Mouse (Mus musculus): ENCODE measurements around the gene Edrf1. TPM values are rescaled to one million over a fixed set of nuclear protein-coding genes. Genes with fewer than 3 reads are reported as not detected.

The Edrf1 gene
- polyA plus RNA-seq, 1 experiment: 12.0 TPM

- H3K36me3 ChIP-seq (ENCODE audit: control insufficient read depth, insufficient read depth, low read length): no peaks in the 10 kb centered on the region
- no peak for TF ChIP-seq POLR2A (IDR thresholded peaks at IDR 0.05; ENCODE audit: control insufficient read depth, low read depth, low read length)
- no peak overlapping the region for H3K4me3 ChIP-seq (ENCODE audit: control insufficient read depth, low read depth, low read length)
- H3K27ac ChIP-seq (ENCODE audit: control insufficient read depth, insufficient read depth, low read depth, low read length): no peak overlapping the region
- H3K27me3 ChIP-seq (ENCODE audit: control insufficient read depth, insufficient read depth, low read length): no peaks in the 10 kb centered on the region
- no peaks in the 10 kb centered on the region for H3K4me1 ChIP-seq (ENCODE audit: control insufficient read depth, insufficient read depth, low read length)
These were observed 29.3 kb upstream of the Edrf1 start for GRCm38 (mm10) chr7:133607883-133608575.

DNA sequence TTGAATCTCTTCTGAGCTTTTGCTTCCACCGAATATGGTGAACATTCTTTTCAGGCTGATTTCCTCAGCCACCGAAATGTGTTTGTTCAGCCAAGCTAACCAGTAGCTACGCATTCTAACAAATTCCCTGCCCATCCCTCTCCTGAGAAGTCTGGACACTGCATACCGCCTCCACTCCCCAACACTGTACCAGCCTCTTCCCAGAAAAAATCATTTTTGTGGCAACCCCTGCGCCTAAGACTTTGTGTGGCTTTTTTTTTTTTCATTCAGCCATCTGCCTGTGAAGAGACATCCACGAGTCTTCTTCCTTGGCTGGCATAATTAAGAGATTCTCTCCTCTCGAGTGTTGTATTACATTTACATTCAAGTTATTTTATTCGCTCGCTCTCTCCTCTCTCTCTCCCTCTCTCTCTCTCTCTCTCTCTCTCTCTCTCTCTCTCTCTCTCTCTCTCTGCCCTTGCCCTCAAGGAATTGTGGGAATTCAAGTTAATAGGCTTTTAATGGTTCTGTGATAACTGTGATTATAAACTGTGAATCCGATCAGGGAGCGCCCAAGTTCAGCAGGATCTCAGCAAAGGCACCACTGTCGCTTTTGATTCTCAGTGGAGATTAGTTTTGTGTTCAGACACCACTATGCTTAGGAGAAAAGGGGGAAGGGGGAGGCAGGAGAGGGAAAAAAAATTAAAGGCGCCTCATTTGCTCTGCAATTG lies 28.6 kb upstream of the Edrf1 start:
- no peaks in the 10 kb centered on the region for H3K27me3 ChIP-seq (ENCODE audit: control insufficient read depth, insufficient read depth, low read length)
- H3K36me3 ChIP-seq (ENCODE audit: control insufficient read depth, insufficient read depth, low read length): no peaks in the 10 kb centered on the region
- H3K27ac ChIP-seq (ENCODE audit: control insufficient read depth, insufficient read depth, low read depth, low read length): no peak overlapping the region
- H3K4me1 ChIP-seq (ENCODE audit: control insufficient read depth, insufficient read depth, low read length): no peaks in the 10 kb centered on the region
- TF ChIP-seq CTCF (IDR thresholded peaks at IDR 0.05; ENCODE audit: control insufficient read depth, insufficient read depth, insufficient replicate concordance, low read depth, low read length) (no peak), POLR2A (IDR thresholded peaks at IDR 0.05; ENCODE audit: control insufficient read depth, low read depth, low read length) (no peak)
- H3K4me3 ChIP-seq (ENCODE audit: control insufficient read depth, low read depth, low read length): no peak overlapping the region

DNA sequence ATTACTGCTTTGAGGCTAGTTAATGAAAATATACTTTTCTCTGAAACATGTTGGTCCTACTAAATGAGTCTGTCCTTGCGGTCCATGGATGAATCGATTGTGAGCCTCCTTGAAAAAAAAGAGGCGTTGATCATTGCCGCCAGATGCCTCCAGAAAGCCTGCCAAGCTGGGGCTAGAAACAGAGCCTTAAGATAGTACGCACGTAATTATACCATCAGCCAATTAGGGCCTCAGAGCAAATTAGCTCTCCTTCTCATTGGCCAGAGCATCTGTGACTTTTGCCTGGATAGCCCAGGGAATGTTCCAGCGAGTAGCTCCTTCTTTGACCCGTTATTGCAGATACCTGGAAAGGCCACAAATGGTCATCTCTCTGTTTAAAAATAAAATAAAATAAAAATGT lies 27.8 kb upstream of the Edrf1 start:
- Histone ChIP-seq H3K27ac (ENCODE audit: control insufficient read depth, insufficient read depth, low read depth, low read length) (no peak overlapping the region), H3K4me3 (ENCODE audit: control insufficient read depth, low read depth, low read length) (no peak overlapping the region), H3K4me1 (ENCODE audit: control insufficient read depth, insufficient read depth, low read length) (no peaks in the 10 kb centered on the region), H3K27me3 (ENCODE audit: control insufficient read depth, insufficient read depth, low read length) (no peaks in the 10 kb centered on the region), H3K36me3 (ENCODE audit: control insufficient read depth, insufficient read depth, low read length) (no peaks in the 10 kb centered on the region)
- TF ChIP-seq CTCF (IDR thresholded peaks at IDR 0.05; ENCODE audit: control insufficient read depth, insufficient read depth, insufficient replicate concordance, low read depth, low read length) (no peak), POLR2A (IDR thresholded peaks at IDR 0.05; ENCODE audit: control insufficient read depth, low read depth, low read length) (no peak)

DNA sequence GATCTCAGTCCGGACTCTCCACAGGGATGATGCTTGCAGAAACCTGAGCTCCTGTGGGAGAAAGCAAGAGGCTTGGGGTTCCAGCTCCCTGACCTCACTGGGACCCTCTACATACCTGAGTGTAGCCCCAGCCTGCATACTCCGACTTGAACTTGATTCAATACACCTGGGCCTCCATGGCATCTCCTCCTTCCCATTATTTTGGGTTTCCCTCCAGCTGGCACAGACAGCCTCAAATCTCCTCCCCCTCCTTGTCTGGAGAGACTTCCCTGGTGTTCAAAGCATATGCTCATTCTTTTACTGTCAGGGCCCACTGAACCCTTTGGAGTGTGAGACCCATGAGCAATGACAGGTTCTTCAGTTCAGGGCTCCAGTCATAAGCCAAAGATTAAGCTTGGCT lies 24.4 kb upstream of the Edrf1 start:
- H3K36me3 ChIP-seq (ENCODE audit: control insufficient read depth, insufficient read depth, low read length): no peaks in the 10 kb centered on the region
- H3K4me3 ChIP-seq (ENCODE audit: control insufficient read depth, low read depth, low read length): no peak overlapping the region
- H3K27me3 ChIP-seq (ENCODE audit: control insufficient read depth, insufficient read depth, low read length): no peaks in the 10 kb centered on the region
- TF ChIP-seq CTCF (IDR thresholded peaks at IDR 0.05; ENCODE audit: control insufficient read depth, insufficient read depth, insufficient replicate concordance, low read depth, low read length): no peak
- no peak for TF ChIP-seq POLR2A (IDR thresholded peaks at IDR 0.05; ENCODE audit: control insufficient read depth, low read depth, low read length)
- no peaks in the 10 kb centered on the region for H3K4me1 ChIP-seq (ENCODE audit: control insufficient read depth, insufficient read depth, low read length)
- H3K27ac ChIP-seq (ENCODE audit: control insufficient read depth, insufficient read depth, low read depth, low read length): no peak overlapping the region

- H3K27me3 ChIP-seq (ENCODE audit: control insufficient read depth, insufficient read depth, low read length): no peaks in the 10 kb centered on the region
- H3K27ac ChIP-seq (ENCODE audit: control insufficient read depth, insufficient read depth, low read depth, low read length): no peak overlapping the region
- TF ChIP-seq POLR2A (IDR thresholded peaks at IDR 0.05; ENCODE audit: control insufficient read depth, low read depth, low read length): no peak
- TF ChIP-seq CTCF (IDR thresholded peaks at IDR 0.05; ENCODE audit: control insufficient read depth, insufficient read depth, insufficient replicate concordance, low read depth, low read length): no peak
- H3K4me1 ChIP-seq (ENCODE audit: control insufficient read depth, insufficient read depth, low read length): no peaks in the 10 kb centered on the region
- H3K36me3 ChIP-seq (ENCODE audit: control insufficient read depth, insufficient read depth, low read length): no peaks in the 10 kb centered on the region
- no peak overlapping the region for H3K4me3 ChIP-seq (ENCODE audit: control insufficient read depth, low read depth, low read length)
These were observed 16.6 kb upstream of the Edrf1 start for GRCm38 (mm10) chr7:133620721-133621120.

DNA sequence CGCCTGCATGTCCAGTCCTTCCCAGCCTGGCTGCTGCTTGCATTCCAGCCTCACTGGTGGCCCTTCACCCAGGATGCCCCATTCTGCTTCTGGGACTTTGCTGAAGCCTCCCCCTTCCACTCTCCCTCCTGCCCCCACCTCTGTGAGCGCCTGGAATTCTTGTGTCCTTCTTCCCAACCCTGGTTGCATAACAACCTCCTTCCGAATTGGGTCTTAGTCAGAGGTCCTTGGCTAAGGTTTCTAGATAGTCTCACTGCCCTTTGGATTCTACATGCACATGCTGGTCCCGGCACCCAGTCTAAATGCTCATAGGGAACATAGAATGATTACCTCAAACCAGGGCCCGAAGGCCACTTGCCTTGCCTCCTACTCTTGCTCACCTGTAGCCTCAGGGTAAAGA lies 14.1 kb upstream of the Edrf1 start:
- H3K27ac ChIP-seq (ENCODE audit: control insufficient read depth, insufficient read depth, low read depth, low read length): no peak overlapping the region
- TF ChIP-seq POLR2A (IDR thresholded peaks at IDR 0.05; ENCODE audit: control insufficient read depth, low read depth, low read length) (no peak), CTCF (IDR thresholded peaks at IDR 0.05; ENCODE audit: control insufficient read depth, insufficient read depth, insufficient replicate concordance, low read depth, low read length) (no peak)
- H3K27me3 ChIP-seq (ENCODE audit: control insufficient read depth, insufficient read depth, low read length): no peaks in the 10 kb centered on the region
- H3K36me3 ChIP-seq (ENCODE audit: control insufficient read depth, insufficient read depth, low read length): no peaks in the 10 kb centered on the region
- no peak overlapping the region for H3K4me3 ChIP-seq (ENCODE audit: control insufficient read depth, low read depth, low read length)
- H3K4me1 ChIP-seq (ENCODE audit: control insufficient read depth, insufficient read depth, low read length): no peaks in the 10 kb centered on the region

GRCm38 (mm10) chr7:133627184-133627936 lies 10.0 kb upstream of the Edrf1 start:
- TF ChIP-seq POLR2A (IDR thresholded peaks at IDR 0.05; ENCODE audit: control insufficient read depth, low read depth, low read length) (no peak), CTCF (IDR thresholded peaks at IDR 0.05; ENCODE audit: control insufficient read depth, insufficient read depth, insufficient replicate concordance, low read depth, low read length) (no peak)
- Histone ChIP-seq H3K4me3 (ENCODE audit: control insufficient read depth, low read depth, low read length) (no peak overlapping the region), H3K27ac (ENCODE audit: control insufficient read depth, insufficient read depth, low read depth, low read length) (no peak overlapping the region), H3K4me1 (ENCODE audit: control insufficient read depth, insufficient read depth, low read length) (no peaks in the 10 kb centered on the region), H3K27me3 (ENCODE audit: control insufficient read depth, insufficient read depth, low read length) (no peaks in the 10 kb centered on the region), H3K36me3 (ENCODE audit: control insufficient read depth, insufficient read depth, low read length) (no peaks in the 10 kb centered on the region)
